Mouse (Mus musculus) 3T3-L1 (cell line): Measurements from ENCODE around the gene Pmm2.
A peak's percentile ranks its signal among the peaks of the same experiment; 100 is the strongest.

ENCODE experiments used
- DNase-seq: peaks from one replicate; pipeline ENCODE4 v3.0.0-alpha.2; 2015; ENCODE audit warnings: low read depth, low spot score

Gene Pmm2

DNA sequence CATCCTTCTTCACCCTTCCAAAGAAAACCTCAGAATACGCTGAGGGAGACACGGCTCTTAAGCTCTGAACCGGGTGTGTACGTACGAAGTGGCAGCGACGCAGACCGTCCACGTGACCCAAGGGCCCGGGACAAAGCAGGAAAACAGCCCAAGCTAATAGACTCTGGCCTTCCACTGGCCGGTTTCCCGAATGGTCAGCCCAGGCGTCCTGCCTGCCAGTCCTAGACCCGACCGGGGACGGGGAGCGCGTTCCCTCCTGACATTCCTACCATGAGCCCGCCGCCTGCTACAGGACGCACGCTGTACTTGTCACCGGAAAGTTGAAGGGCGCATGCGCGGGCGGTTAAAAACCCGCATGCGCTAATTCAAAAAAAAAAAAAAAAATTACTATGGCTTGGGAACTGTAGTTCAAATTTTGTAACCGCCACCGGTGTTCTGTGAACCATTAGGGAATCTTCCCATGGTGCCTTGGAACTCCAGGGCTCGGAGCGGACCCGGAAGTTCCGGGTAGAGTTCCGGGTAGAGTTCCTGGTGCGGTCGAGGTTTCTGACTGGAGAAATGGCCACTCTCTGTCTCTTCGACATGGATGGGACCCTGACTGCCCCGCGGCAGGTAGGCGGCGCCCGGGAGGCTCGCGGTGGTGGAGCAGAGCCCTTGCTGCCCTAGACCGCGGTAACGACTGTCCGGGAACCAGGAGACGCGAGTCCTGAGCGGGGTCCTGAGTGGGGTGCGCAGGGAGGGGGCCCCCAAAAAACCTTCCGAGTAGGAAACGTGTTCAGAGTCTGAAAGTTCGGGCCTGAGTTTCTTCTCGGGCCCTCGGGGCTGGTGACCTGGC lies at the start of gene Pmm2, which contains the start of gene Tmem186:
Gene Pmm2 (plus strand): TSS at position 458 of the 835 bp plus-strand sequence.
Gene Tmem186 (minus strand): TSS at position 496 of the 835 bp plus-strand sequence.
- peak; percentile 98 for DNase-seq

GRCm38 (mm10) chr16:8595411-8595810 lies 42.1 kb upstream of the Pmm2 start:
- no peak for DNase-seq

GRCm38 (mm10) chr16:8596336-8596735 lies 41.1 kb upstream of the Pmm2 start:
- no peak for DNase-seq

DNA sequence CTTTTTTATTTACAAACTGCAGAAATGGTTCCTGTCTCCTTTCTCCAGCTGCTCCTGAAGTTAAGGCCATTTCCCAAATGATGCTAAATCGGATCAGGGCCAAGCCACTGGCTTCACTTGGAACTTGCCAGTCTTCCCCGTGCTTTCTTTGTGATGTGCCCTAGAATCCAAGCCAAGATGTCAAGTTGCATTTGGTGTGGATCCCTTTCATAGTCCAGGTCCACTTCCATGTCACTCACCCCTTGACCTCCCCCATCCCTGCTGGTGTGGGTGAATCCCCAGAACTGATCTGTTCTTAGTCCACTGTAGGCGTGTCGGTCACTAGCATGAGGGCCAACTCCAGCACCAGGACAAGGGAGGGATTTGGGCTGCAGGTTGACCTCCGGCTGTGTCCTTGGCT lies 40.0 kb upstream of the Pmm2 start:
- no peak for DNase-seq

- DNase-seq = no peak
Measured at GRCm38 (mm10) chr16:8603789-8604188, 33.7 kb upstream of the Pmm2 start.

DNA sequence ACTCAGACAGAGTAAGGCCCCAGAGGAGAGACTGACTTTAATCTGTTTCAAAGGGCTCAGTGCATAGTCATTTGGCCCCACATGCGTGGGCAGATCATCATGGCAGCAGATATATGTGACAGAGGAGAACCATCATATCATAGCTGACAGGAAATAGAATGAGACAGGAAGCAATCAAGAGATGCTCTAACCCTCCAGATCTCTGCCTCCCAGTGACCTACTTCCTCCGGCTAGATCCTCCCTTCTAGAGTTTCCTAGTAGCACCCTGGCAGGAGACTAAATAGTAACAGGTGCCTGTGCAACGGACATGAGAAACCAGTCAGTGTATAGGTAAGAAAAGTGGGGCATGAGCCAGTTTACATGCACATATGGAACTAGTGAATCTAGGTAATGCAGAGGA lies 27.1 kb upstream of the Pmm2 start:
- DNase-seq = no peak

DNA sequence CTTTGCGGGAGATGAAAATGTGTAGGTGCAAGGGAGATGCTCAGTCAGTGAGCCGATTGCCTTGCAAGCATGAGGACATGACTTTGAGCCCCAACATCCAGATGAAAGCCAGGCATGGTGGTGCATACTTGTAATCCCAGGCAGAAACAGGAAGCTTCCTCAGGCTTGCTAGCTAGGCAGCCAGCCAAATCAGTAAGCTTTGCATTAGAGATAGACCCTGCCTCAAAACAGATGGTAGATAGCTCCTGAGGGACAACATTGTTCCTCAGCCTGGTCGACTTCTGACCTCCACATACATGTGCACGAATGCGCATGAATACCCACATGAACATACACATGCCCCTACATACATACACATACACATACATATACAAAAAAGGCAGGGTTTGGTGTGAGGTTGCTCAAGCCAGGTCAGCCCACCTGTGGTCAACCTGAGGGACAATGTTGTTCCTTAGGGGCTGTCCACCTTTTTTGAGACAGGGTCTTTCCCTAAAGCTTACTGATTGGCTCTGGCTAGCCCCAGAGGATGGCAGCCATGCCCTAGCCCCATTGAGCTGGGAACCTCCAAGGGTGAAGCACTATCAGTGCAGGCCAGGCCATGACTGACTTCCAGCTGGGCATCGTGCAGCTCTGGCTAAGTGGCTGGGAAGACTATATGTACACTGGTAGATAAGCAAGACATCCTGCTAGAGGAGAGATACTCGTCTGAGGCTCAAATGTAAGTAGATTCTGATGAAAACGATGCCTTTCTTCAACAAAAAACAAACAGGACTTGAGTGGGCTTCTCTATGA lies 25.1 kb upstream of the Pmm2 start:
- no peak for DNase-seq

DNA sequence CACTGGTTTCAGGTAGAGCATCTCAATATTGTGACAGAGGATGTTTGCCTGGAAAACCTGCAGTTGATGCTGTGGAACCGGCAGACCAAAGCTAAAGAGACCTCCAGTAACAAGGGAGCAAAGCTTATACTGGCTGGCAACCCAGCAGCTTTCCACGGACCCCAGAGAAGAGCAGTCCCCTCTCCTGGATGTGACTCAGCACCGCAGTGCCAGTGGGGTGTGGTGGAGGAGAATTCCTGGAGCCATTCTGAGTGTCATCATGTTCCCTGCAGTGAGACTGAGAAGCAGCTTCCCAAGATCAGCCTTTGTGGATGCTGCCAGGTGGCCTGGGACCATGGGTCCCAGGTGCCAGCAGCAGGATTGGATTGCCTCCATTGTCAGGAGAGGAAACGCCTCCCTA lies 24.4 kb upstream of the Pmm2 start:
- no peak for DNase-seq

DNA sequence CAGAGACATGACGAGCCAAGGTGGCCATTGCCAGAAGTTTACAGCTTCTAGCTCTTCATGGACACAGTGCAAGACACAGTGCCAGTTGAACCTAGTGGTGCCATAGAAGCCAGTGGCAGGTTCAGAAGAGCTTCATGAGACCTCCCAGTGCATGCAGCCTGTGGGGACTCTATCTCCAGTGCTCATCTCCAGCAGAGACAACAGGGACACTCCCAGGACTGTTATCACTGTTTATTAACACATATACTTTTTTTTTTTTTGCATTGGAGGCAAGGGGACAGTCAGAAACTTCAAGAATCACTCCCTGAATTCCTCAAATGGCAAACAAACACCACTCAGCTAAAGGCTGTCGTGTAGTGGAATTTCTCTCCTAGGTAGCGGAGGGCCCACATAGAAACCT lies 24.0 kb upstream of the Pmm2 start:
- no peak for DNase-seq

DNA sequence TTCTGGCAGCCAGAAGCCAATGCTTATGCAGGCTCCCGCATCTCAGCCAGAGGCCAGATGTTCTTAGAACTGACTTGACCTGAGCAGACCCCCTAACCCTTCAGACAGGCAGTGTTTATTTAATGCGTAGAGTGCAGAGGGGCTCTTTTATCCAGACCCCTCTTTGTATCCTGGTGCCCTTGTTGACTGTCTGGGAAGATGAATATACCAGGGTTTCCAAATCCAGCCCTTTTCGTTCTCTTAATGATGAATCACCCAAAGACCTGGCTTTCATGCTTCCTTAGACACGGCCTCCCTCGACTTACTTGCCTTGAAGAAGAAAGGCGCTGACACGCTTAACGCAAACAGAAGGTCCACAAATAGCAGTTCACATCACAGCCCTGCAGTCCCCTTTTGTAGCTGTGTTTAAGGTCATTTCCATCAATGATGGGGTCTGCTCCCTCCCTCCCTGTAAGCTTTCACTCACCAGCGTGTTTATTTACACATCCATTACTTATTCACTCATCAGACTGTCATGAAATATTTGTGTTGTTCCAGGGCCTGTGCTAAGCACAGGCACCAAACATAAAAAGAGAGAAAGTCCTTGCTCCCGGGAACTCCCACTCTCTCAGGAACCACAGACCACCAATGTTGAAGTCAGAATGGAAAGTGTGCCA lies 17.7 kb upstream of the Pmm2 start:
- DNase-seq = no peak

DNA sequence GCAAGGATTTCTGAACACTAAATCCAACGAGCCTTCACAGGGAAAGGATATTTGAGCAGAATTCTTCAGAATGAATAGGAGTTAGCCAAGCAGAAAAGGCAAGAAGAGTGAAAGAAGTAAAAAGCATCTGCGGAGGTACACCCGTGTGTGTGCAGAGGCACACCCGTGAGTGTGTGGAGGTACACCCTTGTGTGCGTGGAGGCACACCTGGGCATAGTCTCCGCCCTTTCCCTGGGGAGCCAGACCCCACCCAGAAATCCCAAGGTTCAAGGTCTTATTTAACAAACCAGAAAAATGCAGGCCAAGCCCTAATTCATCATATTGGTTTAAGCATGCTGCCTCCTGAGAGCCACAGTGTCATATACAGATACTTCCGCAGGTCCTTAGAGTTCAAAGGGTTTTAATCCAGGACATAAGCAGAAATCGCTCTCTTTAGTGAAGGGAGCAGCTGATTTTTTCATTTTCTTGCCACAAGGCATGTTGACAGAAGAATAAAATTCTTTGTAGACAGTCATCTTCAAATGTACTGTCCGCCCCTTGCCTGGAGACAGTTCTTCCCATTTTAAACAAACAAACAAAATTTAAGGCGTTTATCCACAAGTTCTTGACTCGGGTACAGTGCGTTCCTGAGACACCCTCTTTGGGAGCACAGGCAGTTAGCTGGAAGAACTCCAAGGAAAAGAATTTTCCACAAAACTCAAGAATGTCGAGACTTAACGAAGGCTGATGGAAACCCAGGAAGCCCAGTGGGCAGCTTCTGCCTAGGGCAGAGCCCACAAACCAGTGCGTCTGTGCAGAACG lies 17.0 kb upstream of the Pmm2 start:
- DNase-seq = no peak

DNA sequence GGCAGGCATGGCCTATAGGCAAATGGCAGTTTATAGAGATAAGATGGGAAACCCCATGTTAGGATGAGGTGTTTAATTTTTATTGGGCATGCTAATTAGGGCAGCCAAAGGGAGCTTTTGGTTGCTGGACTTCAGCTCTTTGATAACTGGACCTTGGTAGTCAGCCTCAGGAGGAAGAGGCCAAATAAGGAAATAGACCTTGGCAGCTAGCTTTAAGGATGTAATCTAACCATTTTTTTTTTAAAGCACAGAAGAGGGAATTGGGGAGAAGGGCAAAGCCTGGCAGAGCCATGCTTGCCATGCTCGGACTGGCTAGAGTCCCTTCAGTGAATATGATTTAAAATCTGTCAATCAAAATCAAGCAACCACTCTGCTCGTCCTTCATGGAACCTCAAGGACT lies 7.1 kb upstream of the Pmm2 start:
- DNase-seq = no peak

GRCm38 (mm10) chr16:8631428-8631827 lies 6.0 kb upstream of the Pmm2 start:
- DNase-seq = no peak

DNA sequence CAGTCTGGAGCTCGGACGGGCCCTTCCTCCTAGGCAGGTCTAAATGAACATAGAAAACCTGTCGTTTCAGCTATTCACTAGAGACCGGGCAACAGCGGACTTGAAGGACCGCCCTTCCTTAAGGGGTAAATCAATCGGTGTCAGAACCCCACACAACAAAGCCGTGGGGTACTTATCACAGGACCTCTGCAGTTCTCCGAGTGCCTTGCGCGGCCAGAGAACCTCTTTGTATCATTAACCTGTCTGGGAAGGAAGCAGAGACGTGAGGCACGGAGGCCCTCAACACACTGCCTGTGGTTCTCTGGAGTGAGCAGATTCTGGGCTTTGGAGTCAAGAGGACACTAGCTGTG lies 632 bp upstream of the Pmm2 start:
- no peak for DNase-seq

DNA sequence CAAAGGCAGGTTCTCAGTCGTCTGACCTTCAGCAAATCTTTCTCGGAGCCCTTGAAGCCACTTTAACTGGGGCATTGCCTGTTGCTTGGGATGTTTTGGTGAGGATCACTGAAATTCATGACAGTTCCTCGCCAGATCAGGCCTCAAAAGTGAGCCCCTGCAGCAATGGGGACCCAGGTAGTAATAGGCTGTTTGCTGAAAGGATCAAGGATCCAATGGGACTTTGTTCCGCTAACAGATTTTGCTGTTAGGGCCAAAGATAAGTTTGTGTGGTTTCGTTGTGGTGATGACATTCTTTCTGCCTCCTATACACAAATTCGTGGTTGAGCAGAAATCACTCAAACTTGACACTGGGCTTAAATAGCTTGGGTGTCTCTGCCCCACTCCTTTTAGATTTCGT lies 657 bp downstream of the Pmm2 start:
- peak; percentile 29 for DNase-seq

- DNase-seq = no peak
Measured at GRCm38 (mm10) chr16:8639466-8640191, 2.2 kb downstream of the Pmm2 start.

DNA sequence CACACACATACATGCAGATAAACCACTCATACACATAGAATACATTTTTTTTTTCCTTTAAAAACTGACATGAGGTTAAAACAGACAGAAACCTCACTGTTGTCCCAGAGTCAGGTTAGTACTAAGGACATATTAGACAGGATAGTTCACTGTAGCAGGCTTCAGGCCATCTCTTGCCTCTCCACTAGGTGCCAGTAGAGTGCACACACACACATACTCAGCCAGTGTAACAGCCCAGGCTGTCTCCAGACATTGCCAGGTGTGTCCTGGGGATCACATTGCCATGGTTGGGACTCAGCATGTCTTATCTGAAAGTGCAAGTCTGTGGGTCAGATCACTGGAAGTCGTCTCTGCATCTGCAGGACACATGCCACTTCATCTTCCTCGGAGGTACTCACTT lies 6.4 kb downstream of the Pmm2 start:
- DNase-seq = peak; percentile 80

DNA sequence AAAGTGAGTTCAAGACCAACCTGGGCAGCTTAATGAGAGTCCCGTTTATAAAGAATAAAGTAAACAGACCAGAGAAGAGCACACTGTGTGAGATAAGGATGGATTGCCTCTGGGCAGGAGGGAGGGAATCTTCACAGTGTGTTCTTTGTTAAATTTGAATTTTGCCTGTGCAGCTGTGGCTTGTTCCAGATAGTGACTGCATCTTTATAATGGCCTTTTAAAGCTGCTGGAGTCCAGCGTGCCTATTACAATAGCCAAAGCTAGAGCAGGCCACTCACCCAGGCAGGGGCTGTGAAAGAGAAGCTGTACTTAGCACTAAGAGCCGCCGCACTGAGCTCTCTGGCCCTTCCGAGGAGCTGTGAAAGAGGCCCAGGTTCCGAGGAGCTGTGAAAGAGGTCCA lies 8.1 kb downstream of the Pmm2 start:
- DNase-seq = no peak

- DNase-seq = peak; percentile 53
Measured at GRCm38 (mm10) chr16:8650007-8650406, 12.5 kb downstream of the Pmm2 start.

- DNase-seq = no peak
Measured at GRCm38 (mm10) chr16:8655108-8655507, 17.6 kb downstream of the Pmm2 start.

GRCm38 (mm10) chr16:8655599-8655998 lies 18.1 kb downstream of the Pmm2 start:
- DNase-seq = no peak
